Mouse (Mus musculus) cerebellum, postnatal 14 days (tissue): ENCODE measurements around the gene Krtap3-2.
"Not testable (repeated sequence)": the region's sequence is repeated elsewhere in the genome, so short reads cannot be mapped to it uniquely, and the experiment has no call there.

ENCODE experiments used
- DNase-seq, 2 experiments: peaks; one replicate each; pipeline ENCODE4 v3.0.0; 2021; ENCODE audit warnings: mixed read lengths in 2 of 2

Krtap3-2 gene

DNA sequence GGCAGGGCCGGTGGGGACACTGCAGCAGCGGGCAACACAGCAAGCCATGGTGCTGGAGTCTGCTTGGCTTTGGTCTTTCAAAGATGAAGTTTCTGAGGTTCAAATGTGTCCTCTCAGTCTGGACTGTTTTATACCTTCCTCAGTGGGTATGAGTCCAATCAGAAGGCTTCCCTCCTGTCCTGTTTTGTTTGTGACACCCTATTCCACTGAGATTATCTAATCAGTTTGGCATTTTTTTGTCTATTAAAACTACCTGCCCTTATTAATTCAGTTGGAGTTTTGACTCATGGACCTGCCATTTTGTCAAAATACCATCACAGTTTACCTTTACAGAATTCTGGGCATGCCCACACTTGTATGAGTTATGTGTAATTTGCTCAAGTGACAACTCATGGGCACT lies at the start of gene Krtap3-2:
Gene Krtap3-2, minus strand, starts transcription at position 101 of the 400 bp plus-strand sequence.
- DNase-seq: no peak

GRCm38 (mm10) chr11:99603208-99603607 lies 46.6 kb upstream of the Krtap3-2 start, which contains the start of gene Gm11938:
TSS of gene Gm11938 (minus strand) at chr11:99603308.
- DNase-seq: not testable (repeated sequence)

DNA sequence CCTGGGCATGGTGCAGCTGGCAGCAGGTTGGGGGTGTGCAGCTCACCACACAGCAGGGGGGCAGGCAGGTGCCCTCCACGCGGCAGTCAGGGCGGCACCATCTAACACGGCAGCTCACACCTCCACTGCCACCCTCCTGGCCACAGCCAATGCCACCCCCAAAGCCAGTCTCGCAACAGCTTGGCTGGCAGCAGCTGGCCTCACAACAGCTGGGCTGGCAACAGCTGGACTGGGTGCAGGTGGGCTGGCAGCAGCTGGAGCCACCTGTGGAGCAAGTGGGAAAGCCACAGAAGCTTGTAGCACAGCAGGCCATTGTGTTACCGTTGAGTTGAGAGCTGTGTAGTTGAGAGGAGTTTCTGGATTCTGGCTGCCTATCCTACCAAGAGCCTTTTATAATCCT lies 41.1 kb upstream of the Krtap3-2 start, which contains the start of gene Krtap9-3:
Gene Krtap9-3, minus strand, starts transcription at position 364 of the 400 bp plus-strand sequence.
- not testable (repeated sequence) for DNase-seq

DNA sequence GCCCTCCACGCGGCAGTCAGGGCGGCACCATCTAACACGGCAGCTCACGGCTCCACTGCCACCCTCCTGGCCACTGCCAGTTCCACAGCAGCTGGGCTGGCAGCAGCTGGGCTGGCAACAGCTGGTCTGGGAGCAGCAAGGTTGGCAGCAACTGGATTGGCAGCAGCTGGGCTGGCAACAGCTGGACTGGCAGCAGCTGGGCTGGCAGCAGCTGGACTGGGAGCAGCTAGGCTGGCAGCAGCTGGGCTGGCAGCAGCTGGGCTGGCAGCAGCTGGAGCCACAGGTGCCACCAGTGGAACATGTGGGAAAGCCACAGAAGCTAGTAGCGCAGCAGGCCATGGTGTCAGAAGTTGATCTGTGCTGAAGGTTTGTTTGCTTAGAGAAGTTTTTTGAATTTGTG lies 34.3 kb upstream of the Krtap3-2 start, which contains the start of gene Krtap1-3:
Gene Krtap1-3, minus strand, starts transcription at position 359 of the 400 bp plus-strand sequence.
- no peak for DNase-seq

DNA sequence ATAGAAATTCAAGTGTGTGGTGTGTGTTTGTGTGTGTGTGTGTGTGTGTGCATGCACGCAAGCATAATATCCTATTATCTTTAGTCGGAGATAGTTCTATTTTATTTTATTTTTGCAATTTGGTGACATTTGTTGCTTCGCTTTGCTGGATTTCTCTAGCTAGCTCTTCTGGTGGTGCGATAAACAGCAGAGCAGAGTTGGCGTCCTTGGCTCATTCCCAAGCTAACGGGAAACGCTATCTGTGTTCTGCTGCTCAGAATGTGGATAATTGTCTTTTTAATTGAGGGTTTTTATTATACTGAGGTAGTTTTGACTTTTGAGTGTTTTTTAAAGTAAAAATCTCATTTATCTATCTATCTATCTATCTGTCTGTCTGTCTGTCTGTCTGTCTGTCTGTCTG lies 28.4 kb upstream of the Krtap3-2 start:
- DNase-seq: no peak

DNA sequence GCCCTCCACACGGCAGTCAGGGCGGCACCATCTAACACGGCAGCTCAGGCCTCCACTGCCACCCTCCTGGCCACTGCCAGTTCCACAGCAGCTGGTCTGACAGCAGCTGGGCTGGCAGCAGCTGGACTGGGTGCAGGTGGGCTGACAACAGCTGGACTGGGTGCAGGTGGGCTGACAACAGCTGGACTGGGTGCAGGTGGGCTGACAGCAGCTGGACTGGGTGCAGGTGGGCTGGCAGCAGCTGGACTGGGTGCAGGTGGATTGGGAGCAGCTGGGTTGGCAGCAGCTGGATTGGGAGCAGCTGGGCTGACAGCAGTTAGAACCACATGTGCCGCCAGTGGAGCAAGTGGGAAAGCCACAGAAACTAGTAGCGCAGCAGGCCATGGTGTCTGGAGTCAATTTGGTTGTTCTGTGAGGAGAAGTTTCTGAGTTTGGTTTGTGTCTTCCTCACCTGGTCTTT lies 26.6 kb upstream of the Krtap3-2 start, which contains the start of gene Krtap1-4:
Gene Krtap1-4, minus strand, starts transcription at position 410 of the 460 bp plus-strand sequence.
- no peak for DNase-seq

DNA sequence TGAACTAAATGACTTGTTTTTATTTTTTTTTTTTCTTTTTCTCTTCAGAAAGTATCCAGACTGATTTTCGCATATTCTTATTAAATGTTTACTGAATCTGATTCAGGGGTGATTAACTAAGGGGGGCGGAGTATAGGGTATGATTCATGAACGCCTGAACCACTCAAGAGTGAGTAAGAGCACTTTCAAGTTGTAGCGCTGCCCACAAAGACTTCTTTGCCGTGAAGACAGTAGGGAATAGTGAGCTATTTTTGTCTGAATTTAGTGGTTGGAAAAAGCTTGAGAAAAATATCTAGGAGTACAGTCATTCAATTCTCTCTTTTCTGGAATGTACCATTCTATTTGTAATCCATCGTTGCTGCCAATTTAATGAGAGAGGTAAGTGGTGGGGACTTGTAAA lies 24.9 kb upstream of the Krtap3-2 start:
- DNase-seq: no peak

DNA sequence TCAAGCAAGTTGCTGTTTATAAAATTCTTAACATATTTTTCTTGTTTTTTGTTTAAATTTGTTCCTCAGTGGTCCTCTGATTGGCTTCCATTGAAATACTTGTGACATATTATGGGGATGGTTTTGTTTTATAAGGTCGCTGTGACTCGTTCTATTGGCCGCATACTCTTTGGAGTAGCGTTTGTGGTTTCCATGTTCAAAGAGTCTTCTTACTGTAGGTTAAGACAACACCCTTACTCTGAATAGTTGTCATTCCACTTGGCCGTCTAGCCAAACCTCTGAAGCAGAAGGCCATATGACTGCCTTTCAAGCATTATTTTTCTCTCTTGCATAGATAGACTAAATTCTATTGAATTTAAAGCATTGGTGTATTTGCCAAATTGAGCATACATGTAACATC lies 24.4 kb upstream of the Krtap3-2 start:
- DNase-seq: no peak

DNA sequence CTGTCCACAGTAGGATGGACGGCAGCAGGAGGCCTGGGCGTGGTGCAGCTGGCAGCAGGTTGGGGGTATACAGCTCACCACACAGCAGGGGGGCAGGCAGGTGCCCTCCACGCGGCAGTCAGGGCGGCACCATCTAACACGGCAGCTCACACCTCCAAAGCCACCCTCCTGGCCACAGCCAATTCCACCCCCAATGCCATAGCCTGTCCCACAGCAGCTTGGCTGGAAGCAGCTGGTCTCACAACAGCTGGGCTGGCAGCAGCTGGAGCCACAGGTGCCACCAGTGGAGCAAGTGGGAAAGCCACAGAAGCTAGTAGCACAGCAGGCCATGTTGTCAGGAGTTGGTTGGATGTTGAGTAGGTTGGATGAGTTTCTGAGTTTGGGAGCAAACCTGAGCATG lies 24.0 kb upstream of the Krtap3-2 start, which contains the start of gene Krtap1-5:
Gene Krtap1-5, minus strand, starts transcription at position 381 of the 400 bp plus-strand sequence.
- no peak for DNase-seq

DNA sequence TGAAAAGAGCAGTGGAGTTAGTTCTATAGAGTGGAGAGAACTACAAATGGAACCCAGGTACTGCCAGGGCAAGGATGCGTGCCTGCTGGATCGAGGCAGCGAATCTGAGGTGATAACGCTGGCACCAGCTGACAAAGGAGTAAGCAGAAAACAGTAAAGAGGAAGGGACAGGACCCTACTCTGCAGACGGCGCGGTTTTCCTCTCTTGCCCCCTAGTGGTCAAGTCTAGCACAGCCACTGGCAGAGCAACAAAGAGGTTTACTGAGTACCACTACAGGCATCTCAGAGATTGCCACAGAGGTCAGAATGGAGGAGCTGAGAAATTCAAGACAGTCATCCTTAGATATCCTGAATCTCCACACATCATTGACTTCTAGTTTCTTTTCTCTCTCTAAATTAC lies 17.5 kb upstream of the Krtap3-2 start:
- peak; percentile 86 to 88 for DNase-seq

DNA sequence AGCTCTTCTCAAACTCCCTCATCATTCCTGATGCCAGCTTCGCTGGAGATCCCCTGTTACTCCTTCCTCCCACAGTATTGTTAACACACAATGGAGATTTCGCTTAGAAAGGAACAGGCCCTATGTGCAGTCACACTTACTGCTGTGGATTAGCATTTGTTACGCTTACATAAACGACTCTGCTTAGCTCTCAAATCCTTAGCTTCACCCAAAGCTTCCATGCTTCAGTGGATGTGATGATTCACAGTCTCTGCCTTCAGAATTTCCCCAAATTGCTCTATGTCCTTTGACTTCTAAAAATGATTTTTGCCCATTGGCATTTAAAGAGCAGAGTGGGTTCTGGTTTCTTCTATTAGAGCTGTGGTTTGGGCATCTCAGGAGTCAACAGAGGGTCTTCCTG lies 16.5 kb upstream of the Krtap3-2 start:
- no peak for DNase-seq

- no peak for DNase-seq
These were observed 9.9 kb upstream of the Krtap3-2 start, which contains the start of gene Krtap3-1 for GRCm38 (mm10) chr11:99566530-99566929. TSS of gene Krtap3-1 (minus strand) at chr11:99566630.

DNA sequence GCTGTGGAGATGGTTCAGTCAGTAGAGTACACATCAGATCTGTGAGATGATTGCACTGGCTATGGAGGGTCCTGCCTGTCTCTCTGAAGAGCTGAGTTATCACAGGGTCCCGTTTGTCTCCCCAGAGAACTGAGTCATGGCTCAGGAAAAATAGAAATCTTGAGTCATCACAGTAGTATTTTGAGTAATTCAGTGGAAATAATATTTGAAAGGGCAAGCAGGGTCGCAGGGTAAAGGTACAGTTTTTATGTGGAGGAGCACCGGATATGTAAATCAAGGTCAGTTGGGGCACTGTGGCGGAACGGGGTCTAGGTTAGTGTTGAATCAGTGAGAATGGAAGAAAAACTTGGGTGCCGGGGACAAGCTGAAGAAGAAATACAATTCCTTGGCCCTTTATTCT lies 5.9 kb upstream of the Krtap3-2 start:
- no peak for DNase-seq

- DNase-seq: no peak
These were observed 2.7 kb upstream of the Krtap3-2 start, which contains the start of gene Gm11939 for GRCm38 (mm10) chr11:99559366-99559765. TSS of gene Gm11939 (minus strand) at chr11:99559466.

- no peak for DNase-seq
These were observed 1.5 kb upstream of the Krtap3-2 start for GRCm38 (mm10) chr11:99557976-99558745.

- DNase-seq: no peak
These were observed 458 bp downstream of the Krtap3-2 start for GRCm38 (mm10) chr11:99556195-99556594.

DNA sequence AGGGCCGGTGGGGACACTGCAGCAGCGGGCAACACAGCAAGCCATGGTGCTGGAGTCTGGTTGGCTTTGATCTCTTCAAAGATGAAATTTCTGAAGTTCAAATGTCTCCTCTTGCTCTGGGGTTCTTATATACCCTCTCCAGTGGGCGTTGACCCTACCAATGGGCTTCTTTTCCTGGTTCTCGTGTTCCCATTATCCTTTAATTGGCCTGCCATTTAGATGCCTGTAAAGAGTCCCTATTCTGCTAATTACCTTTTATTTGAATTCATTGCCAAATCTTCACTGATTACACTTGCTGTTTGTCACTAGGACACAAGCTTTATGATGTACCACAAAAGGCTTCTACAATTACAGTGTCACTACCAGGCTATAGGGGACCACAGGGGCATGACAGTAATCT lies 5.9 kb downstream of the Krtap3-2 start, which contains the start of gene Krtap3-3:
Gene Krtap3-3, minus strand, starts transcription at position 101 of the 400 bp plus-strand sequence.
- no peak for DNase-seq

DNA sequence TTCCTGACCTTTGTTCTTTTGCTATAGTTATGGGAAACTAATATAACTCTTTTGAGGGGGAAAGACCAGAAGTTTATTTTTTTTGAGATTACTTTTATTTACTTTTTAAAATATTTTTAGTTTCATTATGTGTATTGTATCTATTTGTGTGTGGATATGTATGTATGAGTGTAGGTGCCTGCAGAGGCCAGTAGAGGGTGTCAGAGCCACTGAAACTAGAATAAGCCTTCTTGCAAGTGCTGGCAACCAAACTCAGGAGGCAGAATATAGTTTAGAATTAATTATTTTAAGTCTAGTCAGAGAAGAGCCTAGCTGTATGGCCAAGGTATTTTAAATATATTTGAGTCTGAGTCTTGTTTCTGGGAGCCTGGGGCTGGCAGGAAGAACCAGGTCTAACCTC lies 8.8 kb downstream of the Krtap3-2 start:
- no peak for DNase-seq

- DNase-seq: peak; percentile 73 to 77
These were observed 16.9 kb downstream of the Krtap3-2 start for GRCm38 (mm10) chr11:99539721-99540120.

DNA sequence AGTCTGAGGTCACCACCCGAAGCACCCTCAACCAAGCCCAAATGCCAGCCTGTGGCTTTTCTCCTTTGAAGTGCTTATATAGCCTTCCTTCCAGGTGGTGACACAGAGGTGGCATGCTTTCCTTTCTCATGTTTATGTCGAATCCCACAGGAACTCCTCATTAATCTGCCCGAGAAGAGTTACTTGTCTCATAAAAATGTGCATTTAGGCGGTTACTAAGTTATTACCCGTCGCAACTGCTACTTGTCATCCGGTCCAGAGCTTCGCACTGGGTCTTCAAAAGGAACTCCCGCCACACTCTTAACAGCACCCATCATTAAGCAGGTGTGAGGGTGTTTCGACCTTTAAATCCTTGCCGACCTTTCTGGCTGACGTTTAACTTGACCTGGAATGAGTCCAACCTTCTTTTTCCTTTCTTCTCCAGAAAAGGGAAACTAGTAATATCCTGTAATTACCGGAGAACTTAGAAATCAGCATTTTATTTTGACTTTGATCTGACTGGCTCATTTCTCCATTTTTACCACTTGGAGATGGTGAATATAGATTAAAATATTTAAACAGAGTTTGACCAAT lies 35.3 kb downstream of the Krtap3-2 start, which contains the start of gene Krt39:
Gene Krt39, minus strand, starts transcription at position 51 of the 573 bp plus-strand sequence.
- no peak for DNase-seq

GRCm38 (mm10) chr11:99514098-99514497 lies 42.6 kb downstream of the Krtap3-2 start:
- no peak for DNase-seq
